Mouse (Mus musculus) lung, postnatal 14 days (tissue): ENCODE data around the gene Hoxb2.
A peak's percentile ranks its signal among the peaks of the same experiment; 100 is the strongest.

ENCODE experiments used
- DNase-seq: peaks from one replicate; pipeline ENCODE4 v3.0.0; 2021

Gene Hoxb2

GRCm38 (mm10) chr11:96350341-96350624 is at the start of gene Hoxb2:
Gene Hoxb2 (plus strand): TSS chr11:96350525.
- DNase-seq, result no peak

- no peak for DNase-seq
These were observed 49.3 kb upstream of the Hoxb2 start for GRCm38 (mm10) chr11:96301064-96301431.

- peak; percentile 71 for DNase-seq
These were observed 48.5 kb upstream of the Hoxb2 start for GRCm38 (mm10) chr11:96301837-96302236.

GRCm38 (mm10) chr11:96302381-96303150 is 47.8 kb upstream of the Hoxb2 start:
- no peak for DNase-seq

GRCm38 (mm10) chr11:96303151-96304099 is 46.9 kb upstream of the Hoxb2 start, which contains the start of gene Hoxb5:
Gene Hoxb5 (plus strand): TSS chr11:96303336.
- DNase-seq, result peak; percentile 86

- DNase-seq, result peak; percentile 33
These were observed 45.7 kb upstream of the Hoxb2 start for GRCm38 (mm10) chr11:96304381-96305195.

GRCm38 (mm10) chr11:96305505-96306182 is 44.7 kb upstream of the Hoxb2 start:
- no peak for DNase-seq

- no peak for DNase-seq
These were observed 44.0 kb upstream of the Hoxb2 start for GRCm38 (mm10) chr11:96306183-96306907.

- no peak for DNase-seq
These were observed 43.4 kb upstream of the Hoxb2 start for GRCm38 (mm10) chr11:96306908-96307269.

GRCm38 (mm10) chr11:96308763-96309162 is 41.6 kb upstream of the Hoxb2 start:
- no peak for DNase-seq

- no peak for DNase-seq
These were observed 41.0 kb upstream of the Hoxb2 start for GRCm38 (mm10) chr11:96309288-96309687.

- DNase-seq, result no peak
These were observed 40.0 kb upstream of the Hoxb2 start for GRCm38 (mm10) chr11:96310183-96310938.

- DNase-seq, result no peak
These were observed 39.2 kb upstream of the Hoxb2 start for GRCm38 (mm10) chr11:96311097-96311496.

GRCm38 (mm10) chr11:96311520-96312417 is 38.6 kb upstream of the Hoxb2 start:
- peak; percentile 80 for DNase-seq

GRCm38 (mm10) chr11:96313134-96313533 is 37.2 kb upstream of the Hoxb2 start:
- no peak for DNase-seq

GRCm38 (mm10) chr11:96313806-96314428 is 36.4 kb upstream of the Hoxb2 start:
- no peak for DNase-seq

GRCm38 (mm10) chr11:96314671-96315343 is 35.5 kb upstream of the Hoxb2 start:
- peak; percentile 63 for DNase-seq

GRCm38 (mm10) chr11:96315344-96315681 is 35.0 kb upstream of the Hoxb2 start:
- DNase-seq, result no peak
